Mouse (Mus musculus): ENCODE results near the gene Stard10. TPM values are rescaled to one million over a fixed set of nuclear protein-coding genes. Genes with fewer than 3 reads are reported as not detected.

Stard10 gene
- polyA plus RNA-seq, 1 experiment, result 13.5 TPM

- Histone ChIP-seq H3K27ac (ENCODE audit: insufficient read depth, low read length) (no peak overlapping the region), H3K4me1 (ENCODE audit: control insufficient read depth, insufficient read depth, low read length) (peaks cover 4% of the 10 kb centered on the region; the same call in 1 of the 2 replicates), H3K4me3 (ENCODE audit: insufficient read depth, low read length) (no peak overlapping the region)
- TF ChIP-seq POLR2A (IDR thresholded peaks at IDR 0.05; ENCODE audit: low read depth, low read length), result no peak
- TF ChIP-seq CTCF (IDR thresholded peaks at IDR 0.05; ENCODE audit: borderline replicate concordance, insufficient read depth, low read length), result no peak
Observed at GRCm38 (mm10) chr7:101341405-101341804, 24.5 kb downstream of the Stard10 start.

GRCm38 (mm10) chr7:101343135-101343534, 26.2 kb downstream of the Stard10 start:
- TF ChIP-seq POLR2A (IDR thresholded peaks at IDR 0.05; ENCODE audit: low read depth, low read length) (no peak), CTCF (IDR thresholded peaks at IDR 0.05; ENCODE audit: borderline replicate concordance, insufficient read depth, low read length) (no peak)
- no peak overlapping the region for H3K4me3 ChIP-seq (ENCODE audit: insufficient read depth, low read length)
- no peak overlapping the region for H3K27ac ChIP-seq (ENCODE audit: insufficient read depth, low read length)
- peaks cover 4% of the 10 kb centered on the region; the same call in 1 of the 2 replicates for H3K4me1 ChIP-seq (ENCODE audit: control insufficient read depth, insufficient read depth, low read length)

- peaks cover 4% of the 10 kb centered on the region; the same call in 1 of the 2 replicates for H3K4me1 ChIP-seq (ENCODE audit: control insufficient read depth, insufficient read depth, low read length)
- no peak for TF ChIP-seq POLR2A (IDR thresholded peaks at IDR 0.05; ENCODE audit: low read depth, low read length)
- TF ChIP-seq CTCF (IDR thresholded peaks at IDR 0.05; ENCODE audit: borderline replicate concordance, insufficient read depth, low read length), result no peak
- H3K27ac ChIP-seq (ENCODE audit: insufficient read depth, low read length), result no peak overlapping the region
- H3K4me3 ChIP-seq (ENCODE audit: insufficient read depth, low read length), result no peak overlapping the region
Observed at GRCm38 (mm10) chr7:101344892-101345291, 28.0 kb downstream of the Stard10 start.

- H3K27ac ChIP-seq (ENCODE audit: insufficient read depth, low read length), result no peak overlapping the region
- peaks cover 4% of the 10 kb centered on the region; the same call in 1 of the 2 replicates for H3K4me1 ChIP-seq (ENCODE audit: control insufficient read depth, insufficient read depth, low read length)
- no peak overlapping the region for H3K4me3 ChIP-seq (ENCODE audit: insufficient read depth, low read length)
- TF ChIP-seq POLR2A (IDR thresholded peaks at IDR 0.05; ENCODE audit: low read depth, low read length), result no peak
- no peak for TF ChIP-seq CTCF (IDR thresholded peaks at IDR 0.05; ENCODE audit: borderline replicate concordance, insufficient read depth, low read length)
Observed at GRCm38 (mm10) chr7:101346991-101347390, 30.1 kb downstream of the Stard10 start.

- peaks cover 4% of the 10 kb centered on the region; the same call in 1 of the 2 replicates for H3K4me1 ChIP-seq (ENCODE audit: control insufficient read depth, insufficient read depth, low read length)
Observed at GRCm38 (mm10) chr7:101347767-101348270, 30.9 kb downstream of the Stard10 start, which contains the start of gene Arap1. TSS of gene Arap1 (plus strand) at chr7:101348067.

GRCm38 (mm10) chr7:101348312-101348711, 31.4 kb downstream of the Stard10 start:
- Histone ChIP-seq H3K4me3 (ENCODE audit: insufficient read depth, low read length) (peak overlapping the region; percentile 61), H3K4me1 (ENCODE audit: control insufficient read depth, insufficient read depth, low read length) (peaks cover 4% of the 10 kb centered on the region; the same call in 1 of the 2 replicates), H3K27ac (ENCODE audit: insufficient read depth, low read length) (no peak overlapping the region)
- TF ChIP-seq CTCF (IDR thresholded peaks at IDR 0.05; ENCODE audit: borderline replicate concordance, insufficient read depth, low read length) (no peak), POLR2A (IDR thresholded peaks at IDR 0.05; ENCODE audit: low read depth, low read length) (no peak)

More at GRCm38 (mm10) chr7:101347767-101348270, 30.9 kb downstream of the Stard10 start, which contains the start of gene Arap1:
- TF ChIP-seq CTCF (IDR thresholded peaks at IDR 0.05; ENCODE audit: borderline replicate concordance, insufficient read depth, low read length), result no peak
- TF ChIP-seq POLR2A (IDR thresholded peaks at IDR 0.05; ENCODE audit: low read depth, low read length), result peak; percentile 66
- peak within 1 kb of the TSS; percentile 61 for H3K4me3 ChIP-seq (ENCODE audit: insufficient read depth, low read length)
- no peak within 1 kb of the TSS for H3K27ac ChIP-seq (ENCODE audit: insufficient read depth, low read length)

GRCm38 (mm10) chr7:101349861-101350260, 33.0 kb downstream of the Stard10 start:
- Histone ChIP-seq H3K4me1 (ENCODE audit: control insufficient read depth, insufficient read depth, low read length) (no peaks in the 10 kb centered on the region), H3K4me3 (ENCODE audit: insufficient read depth, low read length) (no peak overlapping the region), H3K27ac (ENCODE audit: insufficient read depth, low read length) (no peak overlapping the region)
- TF ChIP-seq POLR2A (IDR thresholded peaks at IDR 0.05; ENCODE audit: low read depth, low read length) (no peak), CTCF (IDR thresholded peaks at IDR 0.05; ENCODE audit: borderline replicate concordance, insufficient read depth, low read length) (no peak)

GRCm38 (mm10) chr7:101352404-101352803, 35.5 kb downstream of the Stard10 start:
- Histone ChIP-seq H3K4me3 (ENCODE audit: insufficient read depth, low read length) (no peak overlapping the region), H3K4me1 (ENCODE audit: control insufficient read depth, insufficient read depth, low read length) (no peaks in the 10 kb centered on the region), H3K27ac (ENCODE audit: insufficient read depth, low read length) (no peak overlapping the region)
- TF ChIP-seq POLR2A (IDR thresholded peaks at IDR 0.05; ENCODE audit: low read depth, low read length), result no peak

- Histone ChIP-seq H3K4me1 (ENCODE audit: control insufficient read depth, insufficient read depth, low read length) (no peaks in the 10 kb centered on the region), H3K27ac (ENCODE audit: insufficient read depth, low read length) (no peak overlapping the region)
Observed at GRCm38 (mm10) chr7:101354423-101354822, 37.5 kb downstream of the Stard10 start.

GRCm38 (mm10) chr7:101355551-101356100, 38.7 kb downstream of the Stard10 start:
- Histone ChIP-seq H3K4me1 (ENCODE audit: control insufficient read depth, insufficient read depth, low read length) (no peaks in the 10 kb centered on the region), H3K4me3 (ENCODE audit: insufficient read depth, low read length) (no peak overlapping the region), H3K27ac (ENCODE audit: insufficient read depth, low read length) (no peak overlapping the region)
- TF ChIP-seq POLR2A (IDR thresholded peaks at IDR 0.05; ENCODE audit: low read depth, low read length), result no peak
- TF ChIP-seq CTCF (IDR thresholded peaks at IDR 0.05; ENCODE audit: borderline replicate concordance, insufficient read depth, low read length), result no peak

More at GRCm38 (mm10) chr7:101354423-101354822, 37.5 kb downstream of the Stard10 start:
- TF ChIP-seq POLR2A (IDR thresholded peaks at IDR 0.05; ENCODE audit: low read depth, low read length) (no peak), CTCF (IDR thresholded peaks at IDR 0.05; ENCODE audit: borderline replicate concordance, insufficient read depth, low read length) (no peak)
- H3K4me3 ChIP-seq (ENCODE audit: insufficient read depth, low read length), result no peak overlapping the region

All from embryonic fibroblast, embryonic 13.5 days (primary cell).